Mouse (Mus musculus): ENCODE measurements around the gene Immp2l.

Gene Immp2l

DNA sequence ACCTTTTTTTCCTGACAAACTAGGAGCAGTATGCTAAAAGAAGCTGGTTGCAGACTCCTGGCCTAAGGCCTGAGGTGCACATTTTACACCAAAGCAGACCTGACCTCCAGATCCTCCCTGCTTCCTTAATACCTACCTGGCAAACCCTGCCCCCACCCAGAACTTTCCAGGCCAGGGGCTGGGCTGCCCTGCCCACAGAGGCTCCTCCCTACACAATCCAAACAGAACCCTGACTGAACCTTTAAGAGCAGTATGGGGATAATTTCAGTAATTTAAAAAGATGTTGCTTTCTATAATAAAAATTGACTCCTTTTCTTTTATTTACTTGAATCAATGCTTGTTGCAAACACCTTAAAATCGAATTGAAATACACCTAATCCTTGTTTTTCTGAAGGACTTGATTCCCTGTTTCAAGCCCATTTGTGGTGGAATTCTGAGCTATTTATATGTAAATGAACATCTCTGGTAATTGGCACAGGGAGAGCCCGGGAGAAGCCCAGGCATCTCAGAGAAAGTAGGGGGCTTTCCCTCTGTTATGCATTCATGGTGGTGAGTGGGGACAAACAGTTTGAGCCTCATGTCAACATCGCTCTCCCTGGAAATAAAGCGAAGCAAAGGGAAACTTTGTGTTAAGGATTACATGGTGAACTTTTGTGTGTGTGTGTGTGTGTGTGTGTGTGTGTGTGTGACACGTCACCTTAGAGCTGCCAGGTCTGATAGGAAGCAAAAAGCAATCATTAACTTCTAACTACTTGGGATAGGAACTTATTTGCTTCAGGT is 535.3 kb downstream of the Immp2l start:
- no peak for DNase-seq

GRCm38 (mm10) chr12:41565540-41566432 is 541.9 kb downstream of the Immp2l start:
- peak; percentile 3 to 5 for DNase-seq

DNA sequence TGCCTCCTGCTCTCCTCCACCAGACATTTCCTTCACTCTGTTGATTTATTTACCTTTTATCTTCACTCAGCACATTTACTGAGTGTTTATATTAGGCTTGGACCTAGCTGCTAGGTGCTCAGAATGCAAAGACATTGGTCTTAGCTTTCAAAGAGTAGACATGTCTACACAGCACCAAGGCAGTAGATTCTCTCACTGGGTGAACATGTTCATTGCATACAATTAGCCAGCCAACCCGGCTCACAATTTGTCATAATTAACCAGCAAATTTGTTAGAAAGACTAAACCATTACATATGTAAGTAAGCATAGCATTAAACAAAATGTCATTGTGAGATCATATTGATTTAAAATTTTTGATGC is 542.5 kb downstream of the Immp2l start:
- DNase-seq = no peak

DNA sequence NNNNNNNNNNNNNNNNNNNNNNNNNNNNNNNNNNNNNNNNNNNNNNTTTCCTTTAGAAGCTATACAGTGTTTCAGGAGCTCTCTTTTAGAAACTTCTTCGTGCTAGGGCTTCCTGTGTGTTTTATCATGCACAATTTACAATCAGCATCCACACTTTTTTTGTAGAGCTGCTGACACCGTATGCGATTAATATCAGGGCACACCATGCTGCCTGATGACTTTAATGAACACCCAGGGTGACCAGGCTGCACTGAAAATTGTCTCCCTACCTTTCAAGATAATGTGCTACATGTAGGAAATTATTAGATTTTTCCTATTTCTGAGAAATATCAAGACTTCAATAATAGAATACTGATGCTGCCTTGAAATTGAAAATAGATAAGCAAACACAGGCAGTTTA is 549.9 kb downstream of the Immp2l start:
- no peak for DNase-seq

DNA sequence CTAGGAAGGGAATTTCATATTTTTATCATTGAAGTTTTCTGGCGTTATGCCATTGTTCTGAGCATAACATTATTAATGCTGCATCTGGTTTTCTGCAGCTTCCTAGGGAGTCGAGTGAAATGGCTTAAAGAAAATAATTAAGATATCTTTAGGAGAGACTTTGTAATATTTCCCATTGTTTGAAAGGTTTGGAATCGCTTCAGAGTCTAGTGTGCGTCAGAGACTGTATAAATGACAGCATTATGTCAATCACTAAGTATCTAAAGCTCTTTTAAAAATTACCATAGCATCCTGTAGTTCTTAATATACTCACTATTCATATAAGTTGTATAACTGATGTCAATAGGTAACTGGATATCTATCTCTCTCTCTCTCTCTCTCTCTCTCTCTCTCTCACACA is 551.3 kb downstream of the Immp2l start:
- DNase-seq = no peak

DNA sequence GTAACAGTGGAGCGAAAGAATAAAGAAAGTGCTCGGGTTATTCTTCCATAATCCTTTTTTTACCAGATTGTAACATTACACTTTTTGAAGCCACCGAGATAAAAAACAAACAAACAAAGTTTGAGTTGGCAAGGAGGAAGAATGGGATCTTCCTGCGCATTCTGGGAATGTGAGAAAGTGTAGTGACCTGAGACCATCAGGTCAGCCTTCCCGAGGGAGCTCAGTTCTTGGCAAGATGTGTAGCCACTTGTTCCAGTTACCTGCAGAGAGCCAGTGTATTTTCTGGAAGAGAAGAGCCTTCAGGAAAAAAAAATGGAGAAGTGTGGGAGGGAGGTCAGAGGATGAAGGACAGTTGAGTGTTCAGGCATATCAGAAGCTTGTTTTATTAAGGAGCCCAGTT is 569.5 kb downstream of the Immp2l start:
- DNase-seq = no peak

DNA sequence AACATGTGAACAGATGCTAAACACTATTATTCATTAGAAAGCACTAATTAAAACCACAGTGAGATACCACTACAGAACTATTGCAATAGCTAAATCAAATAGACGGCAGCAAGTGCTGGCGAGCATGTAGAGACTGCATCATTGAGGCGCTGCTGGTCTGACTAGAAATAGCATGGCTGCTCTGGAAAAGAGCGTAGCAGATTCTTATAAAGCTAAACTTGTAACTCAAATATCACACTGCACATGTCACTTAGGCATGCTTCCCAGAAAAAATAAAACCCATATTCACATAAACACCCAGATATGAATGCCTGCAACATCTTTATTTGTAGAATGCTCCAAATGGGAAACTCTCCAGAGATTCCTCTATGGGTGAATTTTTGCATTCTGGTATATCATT is 570.1 kb downstream of the Immp2l start:
- no peak for DNase-seq

GRCm38 (mm10) chr12:41615271-41615670 is 591.4 kb downstream of the Immp2l start:
- no peak for DNase-seq

DNA sequence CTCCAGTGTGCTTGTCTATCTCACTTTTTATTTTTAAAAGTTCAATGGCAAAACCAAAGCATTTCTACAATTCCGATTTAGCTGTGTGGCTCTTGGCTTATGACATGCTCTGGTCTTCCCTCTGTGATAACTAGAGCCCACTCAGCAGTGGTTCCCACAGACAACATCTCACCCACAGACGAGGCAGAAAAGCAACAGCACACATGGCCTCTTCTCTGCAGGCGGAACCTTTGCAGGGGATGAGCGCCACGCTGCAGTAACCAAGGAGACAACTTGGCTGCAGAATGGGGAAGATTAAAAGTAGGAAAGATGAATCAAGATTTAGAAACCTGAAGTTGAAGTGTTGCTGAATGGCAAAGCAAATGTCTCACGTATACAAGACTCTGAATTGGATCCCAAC is 597.5 kb downstream of the Immp2l start:
- DNase-seq = no peak

DNA sequence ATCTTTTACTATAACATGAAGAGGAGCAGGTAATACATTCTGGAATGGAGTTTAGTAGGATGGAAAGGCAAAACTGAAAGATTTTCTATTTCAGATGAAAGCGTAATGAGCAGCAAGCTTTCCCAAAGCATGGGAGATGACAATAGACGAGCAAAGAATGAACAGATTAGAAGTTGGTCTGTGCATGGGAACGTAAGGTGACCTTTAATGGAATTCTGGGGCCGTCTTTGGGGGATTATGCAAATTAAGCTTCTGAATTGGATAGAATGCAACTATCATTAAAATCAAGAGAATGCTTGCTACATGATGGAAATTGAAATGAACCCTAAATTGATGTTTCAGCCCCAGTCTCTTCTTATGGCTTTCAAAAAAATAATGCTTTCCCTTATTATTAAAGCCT is 619.4 kb downstream of the Immp2l start:
- DNase-seq = no peak

DNA sequence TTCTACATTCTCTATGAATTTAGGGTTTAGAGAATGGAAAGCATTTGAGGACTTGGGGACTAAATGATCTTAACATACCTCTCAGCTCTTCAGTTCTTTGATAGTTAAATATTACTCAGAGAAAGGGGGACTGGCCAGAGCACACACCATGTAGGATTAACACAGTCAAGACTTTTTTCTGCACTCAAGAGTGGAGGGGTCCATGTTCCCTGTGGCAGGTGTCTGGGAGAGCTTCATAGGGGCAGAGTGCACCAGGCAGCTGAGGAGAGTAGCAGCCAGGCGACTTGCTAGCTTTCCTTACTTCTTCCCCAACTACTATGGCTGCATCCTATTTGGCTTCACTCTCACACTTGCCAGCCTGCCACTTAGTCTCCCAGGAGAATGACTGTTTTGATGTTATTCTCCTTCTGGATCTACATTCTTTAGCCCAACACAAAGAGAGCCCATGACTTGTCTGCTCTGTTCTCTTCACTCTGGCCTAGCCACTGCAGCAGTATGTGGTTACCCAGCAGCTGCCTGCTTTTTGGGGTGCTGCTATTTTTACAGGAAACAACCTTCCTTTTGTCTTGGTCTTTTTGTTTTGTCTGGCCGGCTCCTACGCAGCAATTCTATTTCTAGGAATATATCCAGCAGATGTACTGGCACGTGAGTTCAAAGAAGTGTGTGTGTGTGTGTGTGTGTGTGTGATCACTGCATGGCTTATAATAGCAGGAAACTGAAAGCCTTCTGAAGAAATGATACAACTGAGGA is 621.1 kb downstream of the Immp2l start:
- no peak for DNase-seq

DNA sequence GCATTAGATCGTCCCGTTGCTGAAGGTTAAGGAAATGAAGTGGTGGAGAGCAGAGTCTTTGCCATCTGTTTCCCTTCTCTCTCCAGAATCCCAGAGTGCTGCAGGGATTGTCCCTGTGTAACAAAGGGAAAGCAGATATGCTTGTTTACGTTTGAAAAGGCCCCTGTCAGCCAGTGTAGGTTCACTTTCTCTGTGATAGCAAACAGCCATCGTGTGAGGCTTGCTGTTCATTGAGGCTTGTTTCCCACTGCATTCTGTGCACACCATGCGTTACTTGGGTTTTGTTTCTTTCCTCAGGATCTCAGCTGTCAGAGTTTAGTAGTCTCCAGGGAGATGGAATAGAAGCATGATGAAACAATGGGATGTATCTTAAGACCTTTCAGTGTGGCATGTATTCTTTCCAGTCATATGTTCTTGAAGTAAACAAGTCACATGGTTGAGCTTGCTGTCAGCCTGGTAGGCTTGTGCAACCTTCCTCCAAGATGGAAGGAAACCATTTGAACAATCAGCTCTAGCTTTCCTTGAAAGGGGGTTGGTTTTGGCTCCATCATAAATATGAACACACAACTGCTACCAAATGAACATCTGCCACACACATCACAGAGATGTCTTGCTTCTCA is 623.2 kb downstream of the Immp2l start:
- DNase-seq = no peak

DNA sequence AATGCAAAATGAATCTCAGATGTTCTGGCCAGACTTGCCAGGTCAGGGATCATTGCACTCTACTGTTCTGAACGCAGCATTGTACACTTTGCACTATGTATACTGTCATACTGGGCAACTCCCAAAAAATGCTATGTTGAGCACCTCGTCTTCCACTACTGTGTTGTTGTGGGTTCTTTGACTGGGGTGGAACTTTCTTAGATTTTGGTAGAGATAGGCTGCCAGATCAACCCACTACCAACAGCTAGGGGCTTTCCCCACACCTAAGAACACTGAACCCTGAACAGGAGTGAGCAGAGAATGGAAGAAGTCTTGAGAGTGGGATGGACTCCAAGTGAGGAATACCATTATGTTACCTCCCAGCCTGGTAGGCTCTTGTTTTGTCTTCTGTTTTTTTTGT is 623.8 kb downstream of the Immp2l start:
- no peak for DNase-seq

DNA sequence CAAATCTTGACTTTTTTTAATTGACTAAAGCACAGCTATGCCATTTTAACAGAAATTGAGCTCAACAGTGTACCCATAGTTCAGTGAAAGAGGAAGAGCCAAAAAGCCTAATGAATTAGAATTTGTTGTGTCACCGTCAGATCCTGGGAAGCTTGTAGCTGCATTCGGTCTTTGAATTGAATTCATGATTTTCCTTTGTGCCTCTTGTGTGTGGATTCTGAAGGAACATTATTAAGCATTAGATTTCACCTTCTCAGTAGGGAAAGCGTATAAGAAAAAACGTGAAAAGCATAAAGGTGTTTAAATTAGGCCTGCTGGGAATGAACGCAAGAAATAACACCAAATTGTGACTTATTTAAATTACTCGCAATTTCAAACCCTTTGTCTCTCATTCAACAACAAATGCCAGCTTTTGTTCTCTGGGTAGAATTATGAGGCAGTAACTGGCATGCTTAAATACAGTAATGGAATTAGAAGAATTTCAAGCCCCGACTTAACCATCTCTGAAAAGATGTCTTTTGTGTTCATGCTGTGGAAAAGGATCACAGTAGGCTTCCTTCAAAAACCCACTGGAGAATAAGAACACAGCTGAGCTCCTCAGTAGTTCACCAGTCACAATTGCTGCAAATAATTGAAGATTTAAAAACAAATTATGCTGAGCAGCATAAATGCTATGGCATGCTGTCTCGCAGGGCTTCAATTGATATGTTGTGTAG is 626.1 kb downstream of the Immp2l start:
- DNase-seq = no peak

DNA sequence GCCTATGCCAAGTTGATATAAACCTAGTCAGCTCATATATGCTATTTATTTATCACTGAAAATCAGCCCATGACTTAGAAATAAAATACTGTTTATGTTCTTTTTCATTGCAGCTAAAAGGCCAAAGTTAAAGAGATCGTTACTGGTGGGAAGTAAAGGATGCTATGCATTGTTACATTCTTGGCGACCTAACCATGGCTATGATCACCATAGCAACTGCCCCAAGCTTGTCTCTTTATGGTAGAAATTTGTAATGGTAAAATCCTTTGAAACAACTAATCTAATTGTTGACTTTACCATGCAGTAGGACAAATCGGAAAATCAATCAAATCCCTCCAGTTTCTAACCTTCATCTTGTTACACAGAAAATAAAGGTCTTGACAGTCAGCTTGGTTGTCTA is 644.4 kb downstream of the Immp2l start:
- DNase-seq = no peak

GRCm38 (mm10) chr12:41669481-41669880 is 645.6 kb downstream of the Immp2l start:
- no peak for DNase-seq

GRCm38 (mm10) chr12:41674861-41675260 is 651.0 kb downstream of the Immp2l start:
- no peak for DNase-seq

DNA sequence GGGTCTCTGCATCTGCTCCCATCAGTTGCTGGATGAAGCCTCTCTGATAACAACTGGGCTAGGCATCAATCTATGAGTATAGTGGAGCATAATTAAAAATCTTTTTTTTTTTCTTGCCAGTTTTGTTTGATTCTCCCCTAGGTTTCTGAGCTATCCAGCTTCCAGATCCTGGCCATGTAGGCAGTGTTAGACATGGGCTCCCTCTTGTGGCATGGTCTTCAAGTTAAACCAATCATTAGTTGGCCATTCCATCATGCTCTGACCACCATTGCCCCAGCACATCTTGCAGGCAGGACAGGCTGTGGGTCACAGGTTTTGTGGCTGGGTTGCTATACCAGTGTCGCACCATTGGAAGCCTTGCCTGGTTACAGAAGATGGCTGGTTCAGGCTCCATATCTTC is 656.3 kb downstream of the Immp2l start:
- no peak for DNase-seq

DNA sequence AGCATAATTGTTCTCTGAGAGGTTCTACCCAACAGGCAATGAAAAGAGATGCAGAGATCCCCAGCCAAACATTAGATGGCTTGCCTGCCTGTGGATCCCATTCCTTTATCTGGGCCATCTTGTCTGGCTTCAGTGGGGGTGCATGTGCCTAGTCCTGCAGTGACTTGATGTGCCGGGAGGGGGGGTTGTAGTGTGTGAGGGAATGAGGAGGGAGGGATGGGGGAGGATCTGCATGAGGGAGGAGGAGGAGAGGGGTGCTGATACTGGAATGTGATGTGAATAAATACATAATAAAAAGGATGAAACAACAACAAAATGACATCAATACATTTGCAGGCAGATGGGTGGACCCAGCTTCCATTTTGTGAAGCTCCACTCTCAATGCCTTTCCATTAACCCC is 658.3 kb downstream of the Immp2l start:
- DNase-seq = no peak

DNA sequence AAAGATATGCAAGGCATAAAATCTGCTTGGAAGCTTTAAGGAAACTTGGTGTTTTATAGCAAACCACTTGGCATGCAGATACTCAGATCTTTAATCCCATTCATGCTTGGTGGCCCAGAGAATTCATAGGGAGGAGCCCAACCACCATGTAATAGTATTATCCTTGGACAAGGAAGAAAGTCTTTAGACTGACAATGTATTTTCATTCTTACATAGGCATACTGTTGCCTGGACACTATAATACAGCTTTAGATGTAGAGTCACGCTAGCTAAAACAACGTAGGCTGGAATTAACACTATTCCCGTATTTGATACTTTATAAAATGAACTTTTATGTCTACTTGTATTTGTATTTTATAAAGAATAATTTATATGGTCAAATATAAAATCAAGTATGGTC is 665.9 kb downstream of the Immp2l start:
- no peak for DNase-seq

- DNase-seq = no peak
Measured at GRCm38 (mm10) chr12:41710608-41711007, 686.7 kb downstream of the Immp2l start.

- no peak for DNase-seq
Measured at GRCm38 (mm10) chr12:41716946-41717345, 693.1 kb downstream of the Immp2l start.
